Mouse (Mus musculus): ENCODE results near the gene Dgkh. TPM values are rescaled to one million over a fixed set of nuclear protein-coding genes. Genes with fewer than 3 reads are reported as not detected.
"Not testable (repeated sequence)": the region's sequence is repeated elsewhere in the genome, so short reads cannot be mapped to it uniquely, and the experiment has no call there.

Dgkh gene
- polyA plus RNA-seq, 1 experiment, result 1.2 TPM

- Histone ChIP-seq H3K79me2 (ENCODE audit: control insufficient read depth, insufficient read depth) (no peaks in the 10 kb centered on the region), H3K36me3 (ENCODE audit: control insufficient read depth, insufficient read depth) (no peaks in the 10 kb centered on the region), H3ac (ENCODE audit: control insufficient read depth, insufficient read length) (no peak overlapping the region), H3K27me3 (ENCODE audit: control insufficient read depth, insufficient read depth, insufficient read length) (no peaks in the 10 kb centered on the region), H3K4me2 (ENCODE audit: low read depth) (no peak overlapping the region), H3K4me3 (no peak overlapping the region)
- TF ChIP-seq POLR2AphosphoS2 (IDR thresholded peaks at IDR 0.05; ENCODE audit: insufficient read length, low read depth), result no peak
- TF ChIP-seq MYOD1 (IDR thresholded peaks at IDR 0.05; ENCODE audit: control insufficient read depth in 1 of 3, insufficient read length in 2 of 3, low read depth in 2 of 3), result no peak
- no peak for TF ChIP-seq USF1 (IDR thresholded peaks at IDR 0.05; ENCODE audit: low read depth)
- no peak for TF ChIP-seq TCF3 (IDR thresholded peaks at IDR 0.05; ENCODE audit: insufficient read length, low read depth)
- TF ChIP-seq REST (IDR thresholded peaks at IDR 0.05; ENCODE audit: insufficient read depth, insufficient read length), result no peak
- no peak for TF ChIP-seq MAX (IDR thresholded peaks at IDR 0.05; ENCODE audit: low read depth)
- no peak for TF ChIP-seq TCF12 (IDR thresholded peaks at IDR 0.05; ENCODE audit: insufficient read depth, poor library complexity, severe bottlenecking)
- no peak for TF ChIP-seq E2F4 (IDR thresholded peaks at IDR 0.05; ENCODE audit: insufficient read depth)
- no peak for TF ChIP-seq MYOG (IDR thresholded peaks at IDR 0.05; ENCODE audit: control insufficient read depth in 1 of 3, insufficient read depth in 1 of 3, insufficient read length in 2 of 3, low read depth in 2 of 3)
- TF ChIP-seq POLR2A (IDR thresholded peaks at IDR 0.05; ENCODE audit: insufficient read length, low read depth), result no peak
- no peak for TF ChIP-seq SRF (IDR thresholded peaks at IDR 0.05; ENCODE audit: control insufficient read depth, insufficient read length, low read depth)
- no peak for TF ChIP-seq CEBPB (IDR thresholded peaks at IDR 0.05; ENCODE audit: insufficient read depth, poor library complexity, severe bottlenecking)
Observed at GRCm38 (mm10) chr14:78748692-78749091, 16.1 kb upstream of the Dgkh start.

DNA sequence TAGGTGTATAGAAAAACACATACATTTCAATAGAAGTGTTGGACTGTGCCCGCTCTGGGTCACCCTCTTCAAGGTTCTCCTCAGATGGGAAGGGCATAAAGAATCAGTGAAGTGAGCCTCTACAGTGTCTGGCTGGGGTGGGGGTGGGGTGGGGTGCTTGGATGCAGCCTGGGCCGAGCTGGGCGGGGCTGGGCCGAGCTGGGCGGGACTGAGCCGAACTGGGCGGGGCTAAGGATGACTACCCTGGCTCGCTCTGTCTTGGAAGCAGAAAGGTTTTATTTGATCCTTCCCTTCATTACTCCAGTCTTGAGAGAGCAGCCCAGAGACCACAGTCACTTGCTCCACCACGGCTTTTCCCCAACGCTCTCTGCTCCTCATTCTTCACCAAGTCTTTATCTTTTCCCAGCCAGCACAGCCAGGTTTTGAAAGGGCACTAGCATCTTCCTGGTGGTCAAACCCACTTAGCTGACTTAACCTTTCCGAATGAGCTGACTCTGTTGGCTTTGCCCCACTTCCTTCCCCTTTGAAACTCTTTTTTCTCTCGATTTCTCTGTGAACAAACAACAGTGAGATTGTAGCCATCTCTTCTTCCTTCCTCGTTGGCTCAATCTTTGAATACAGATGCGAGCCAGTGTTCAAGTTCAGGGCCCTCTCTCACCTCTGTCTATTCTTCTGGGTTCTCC lies 15.5 kb upstream of the Dgkh start:
- Histone ChIP-seq H3K27me3 (ENCODE audit: control insufficient read depth, insufficient read depth, insufficient read length) (no peaks in the 10 kb centered on the region), H3K4me3 (no peak overlapping the region), H3ac (ENCODE audit: control insufficient read depth, insufficient read length) (no peak overlapping the region), H3K4me2 (ENCODE audit: low read depth) (no peak overlapping the region), H3K36me3 (ENCODE audit: control insufficient read depth, insufficient read depth) (no peaks in the 10 kb centered on the region), H3K79me2 (ENCODE audit: control insufficient read depth, insufficient read depth) (no peaks in the 10 kb centered on the region)
- TF ChIP-seq POLR2AphosphoS2 (IDR thresholded peaks at IDR 0.05; ENCODE audit: insufficient read length, low read depth) (no peak), USF1 (IDR thresholded peaks at IDR 0.05; ENCODE audit: low read depth) (no peak), TCF12 (IDR thresholded peaks at IDR 0.05; ENCODE audit: insufficient read depth, poor library complexity, severe bottlenecking) (no peak), REST (IDR thresholded peaks at IDR 0.05; ENCODE audit: insufficient read depth, insufficient read length) (no peak), MAX (IDR thresholded peaks at IDR 0.05; ENCODE audit: low read depth) (no peak), TCF3 (IDR thresholded peaks at IDR 0.05; ENCODE audit: insufficient read length, low read depth) (no peak), SRF (IDR thresholded peaks at IDR 0.05; ENCODE audit: control insufficient read depth, insufficient read length, low read depth) (no peak)

GRCm38 (mm10) chr14:78747454-78747853 lies 14.9 kb upstream of the Dgkh start:
- no peak overlapping the region for H3K4me2 ChIP-seq (ENCODE audit: low read depth)
- H3K36me3 ChIP-seq (ENCODE audit: control insufficient read depth, insufficient read depth), result no peaks in the 10 kb centered on the region
- TF ChIP-seq TCF12 (IDR thresholded peaks at IDR 0.05; ENCODE audit: insufficient read depth, poor library complexity, severe bottlenecking) (no peak), MYOG (IDR thresholded peaks at IDR 0.05; ENCODE audit: control insufficient read depth in 1 of 3, insufficient read depth in 1 of 3, insufficient read length in 2 of 3, low read depth in 2 of 3) (no peak), TCF3 (IDR thresholded peaks at IDR 0.05; ENCODE audit: insufficient read length, low read depth) (no peak), REST (IDR thresholded peaks at IDR 0.05; ENCODE audit: insufficient read depth, insufficient read length) (no peak), MYOD1 (IDR thresholded peaks at IDR 0.05; ENCODE audit: control insufficient read depth in 1 of 3, insufficient read length in 2 of 3, low read depth in 2 of 3) (no peak), POLR2A (IDR thresholded peaks at IDR 0.05; ENCODE audit: insufficient read length, low read depth) (no peak), E2F4 (IDR thresholded peaks at IDR 0.05; ENCODE audit: insufficient read depth) (no peak), POLR2AphosphoS2 (IDR thresholded peaks at IDR 0.05; ENCODE audit: insufficient read length, low read depth) (no peak), MAX (IDR thresholded peaks at IDR 0.05; ENCODE audit: low read depth) (no peak), SRF (IDR thresholded peaks at IDR 0.05; ENCODE audit: control insufficient read depth, insufficient read length, low read depth) (no peak), CEBPB (IDR thresholded peaks at IDR 0.05; ENCODE audit: insufficient read depth, poor library complexity, severe bottlenecking) (no peak), USF1 (IDR thresholded peaks at IDR 0.05; ENCODE audit: low read depth) (no peak)
- no peaks in the 10 kb centered on the region for H3K79me2 ChIP-seq (ENCODE audit: control insufficient read depth, insufficient read depth)
- H3K27me3 ChIP-seq (ENCODE audit: control insufficient read depth, insufficient read depth, insufficient read length), result no peaks in the 10 kb centered on the region
- H3ac ChIP-seq (ENCODE audit: control insufficient read depth, insufficient read length), result no peak overlapping the region
- no peak overlapping the region for H3K4me3 ChIP-seq

DNA sequence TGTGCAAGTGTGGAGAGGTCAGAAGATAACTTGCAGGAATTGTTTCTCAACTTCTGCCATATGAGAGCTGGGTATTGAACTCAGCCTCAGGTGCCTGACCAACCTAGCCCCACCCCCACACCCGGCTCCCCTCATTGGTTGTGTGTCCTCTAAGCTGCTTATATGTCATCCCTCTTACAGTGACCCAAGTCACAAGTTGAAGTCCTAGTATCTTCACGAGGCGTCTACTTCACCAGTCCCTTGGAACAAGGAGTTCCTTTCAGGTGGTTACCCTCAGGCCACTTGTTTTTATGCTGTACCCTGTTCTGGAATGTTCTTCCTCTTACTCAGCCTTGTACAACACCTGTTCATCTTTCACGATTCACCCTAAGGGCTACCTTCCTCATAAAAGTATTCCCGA lies 2.0 kb upstream of the Dgkh start:
- H3K36me3 ChIP-seq (ENCODE audit: control insufficient read depth, insufficient read depth), result no peaks in the 10 kb centered on the region
- no peaks in the 10 kb centered on the region for H3K79me2 ChIP-seq (ENCODE audit: control insufficient read depth, insufficient read depth)
- TF ChIP-seq TCF3 (IDR thresholded peaks at IDR 0.05; ENCODE audit: insufficient read length, low read depth), result no peak
- TF ChIP-seq SRF (IDR thresholded peaks at IDR 0.05; ENCODE audit: control insufficient read depth, insufficient read length, low read depth), result no peak
- no peak for TF ChIP-seq USF1 (IDR thresholded peaks at IDR 0.05; ENCODE audit: low read depth)
- TF ChIP-seq MYOG (IDR thresholded peaks at IDR 0.05; ENCODE audit: control insufficient read depth in 1 of 3, insufficient read depth in 1 of 3, insufficient read length in 2 of 3, low read depth in 2 of 3), result no peak
- no peak for TF ChIP-seq REST (IDR thresholded peaks at IDR 0.05; ENCODE audit: insufficient read depth, insufficient read length)
- TF ChIP-seq MAX (IDR thresholded peaks at IDR 0.05; ENCODE audit: low read depth), result no peak
- TF ChIP-seq POLR2A (IDR thresholded peaks at IDR 0.05; ENCODE audit: insufficient read length, low read depth), result no peak
- TF ChIP-seq E2F4 (IDR thresholded peaks at IDR 0.05; ENCODE audit: insufficient read depth), result no peak
- no peak for TF ChIP-seq POLR2AphosphoS2 (IDR thresholded peaks at IDR 0.05; ENCODE audit: insufficient read length, low read depth)
- TF ChIP-seq CEBPB (IDR thresholded peaks at IDR 0.05; ENCODE audit: insufficient read depth, poor library complexity, severe bottlenecking), result no peak
- no peak for TF ChIP-seq TCF12 (IDR thresholded peaks at IDR 0.05; ENCODE audit: insufficient read depth, poor library complexity, severe bottlenecking)
- H3K4me2 ChIP-seq (ENCODE audit: low read depth), result peak overlapping the region; percentile 24
- no peaks in the 10 kb centered on the region for H3K27me3 ChIP-seq (ENCODE audit: control insufficient read depth, insufficient read depth, insufficient read length)
- H3ac ChIP-seq (ENCODE audit: control insufficient read depth, insufficient read length), result no peak overlapping the region
- no peak overlapping the region for H3K4me3 ChIP-seq

GRCm38 (mm10) chr14:78734203-78734602 lies 1.6 kb upstream of the Dgkh start:
- H3K4me3 ChIP-seq; H3ac ChIP-seq (ENCODE audit: control insufficient read depth, insufficient read length); H3K36me3 ChIP-seq (ENCODE audit: control insufficient read depth, insufficient read depth); H3K27me3 ChIP-seq (ENCODE audit: control insufficient read depth, insufficient read depth, insufficient read length); H3K4me2 ChIP-seq (ENCODE audit: low read depth); H3K79me2 ChIP-seq (ENCODE audit: control insufficient read depth, insufficient read depth): not testable (repeated sequence)

All from myocyte (in vitro differentiated cells).